Mouse (Mus musculus): ENCODE data around the gene Sugp1. TPM values are rescaled to one million over a fixed set of nuclear protein-coding genes. Genes with fewer than 3 reads are reported as not detected.

The Sugp1 gene
- polyA plus RNA-seq, 1 experiment from 2014 or later: 54.5 TPM

DNA sequence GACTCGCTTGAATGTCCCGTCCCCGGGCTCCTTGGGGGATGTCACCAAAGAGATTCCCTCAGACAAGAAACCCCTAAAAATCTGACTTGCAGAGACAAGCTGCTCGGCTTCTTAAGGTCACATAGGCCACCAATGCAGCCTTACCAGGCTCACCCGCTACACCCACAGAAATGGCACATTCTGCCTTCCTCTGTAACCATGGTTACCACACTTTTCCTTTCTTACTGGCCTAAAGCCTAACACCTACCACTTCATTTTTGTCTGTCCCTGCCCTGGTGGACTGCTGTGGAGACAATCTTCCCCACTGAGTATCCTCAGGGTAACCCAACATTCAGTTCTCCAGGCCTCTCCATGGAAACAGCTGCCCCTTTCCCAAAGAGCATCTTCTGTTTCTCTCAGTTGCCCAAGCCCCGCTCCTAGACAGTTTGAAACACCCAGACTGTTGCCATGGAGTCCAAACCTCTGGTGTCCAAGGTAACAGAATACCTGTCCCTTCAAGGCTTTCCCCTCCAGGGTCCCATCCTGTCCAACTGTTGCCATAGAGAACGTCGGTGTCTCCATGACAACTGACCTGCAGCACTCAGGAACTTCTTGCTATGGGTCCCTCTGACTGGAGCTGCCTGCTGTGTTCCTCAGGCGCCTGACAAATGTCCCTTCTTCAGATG is 46.8 kb downstream of the Sugp1 start:
- WGBS: 68% methylated on average over 9 of the region's 9 CpGs
- Histone ChIP-seq H3K36me3 (no peaks in the 10 kb centered on the region), H3K9me3 (no peaks in the 10 kb centered on the region), H3K4me3 (no peak overlapping the region), H3K27me3 (peaks cover 87% of the 10 kb centered on the region), H3K4me2 (replicated peaks) (no peak overlapping the region), H3K9ac (no peak overlapping the region), H3K4me1 (peaks cover 13% of the 10 kb centered on the region), H3K27ac (no peak overlapping the region)
- ATAC-seq (ENCODE audit: low FRiP score, low read depth): no peak

DNA sequence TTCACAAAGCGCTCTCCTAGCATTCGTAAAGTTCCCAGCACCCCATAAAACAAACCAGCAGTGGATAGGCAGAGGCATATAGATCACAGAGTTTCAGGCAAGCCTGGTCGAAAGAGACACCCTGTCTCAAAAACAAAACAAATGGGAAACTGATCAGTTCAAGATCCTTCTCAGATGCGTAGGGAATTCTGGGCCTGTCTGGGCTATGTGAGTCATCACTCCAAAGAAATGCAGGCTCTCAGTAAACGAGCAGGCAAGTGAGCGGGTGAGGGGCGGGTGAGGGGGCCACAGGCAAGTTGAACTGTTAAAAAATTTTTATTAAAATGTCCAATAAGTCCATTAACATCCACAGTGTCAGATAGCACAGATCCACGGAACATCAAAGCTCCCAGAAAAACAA is 50.2 kb downstream of the Sugp1 start:
- H3K9me3 ChIP-seq: peaks cover 6% of the 10 kb centered on the region
- WGBS: 43% methylated on average over 8 of the region's 8 CpGs
- no peak overlapping the region for H3K4me3 ChIP-seq
- ATAC-seq (ENCODE audit: low FRiP score, low read depth): no peak
- no peak overlapping the region for H3K4me2 ChIP-seq (replicated peaks)
- H3K9ac ChIP-seq: no peak overlapping the region
- no peak overlapping the region for H3K27ac ChIP-seq
- peaks cover 7% of the 10 kb centered on the region; the same call in 1 of the 2 replicates for H3K4me1 ChIP-seq
- H3K27me3 ChIP-seq: peaks cover 57% of the 10 kb centered on the region
- H3K36me3 ChIP-seq: no peaks in the 10 kb centered on the region

GRCm38 (mm10) chr8:70099276-70099675 is 56.7 kb downstream of the Sugp1 start:
- Histone ChIP-seq H3K9me3 (peaks cover 9% of the 10 kb centered on the region), H3K27me3 (0 out of 2 replicates have a peak, but pooled peaks cover 5% of the 10 kb centered on the region), H3K9ac (no peak overlapping the region), H3K36me3 (no peaks in the 10 kb centered on the region), H3K4me1 (no peaks in the 10 kb centered on the region), H3K4me3 (no peak overlapping the region), H3K4me2 (replicated peaks) (no peak overlapping the region), H3K27ac (no peak overlapping the region)
- ATAC-seq (ENCODE audit: low FRiP score, low read depth): no peak
- 73% methylated on average over 8 of the region's 8 CpGs for WGBS

DNA sequence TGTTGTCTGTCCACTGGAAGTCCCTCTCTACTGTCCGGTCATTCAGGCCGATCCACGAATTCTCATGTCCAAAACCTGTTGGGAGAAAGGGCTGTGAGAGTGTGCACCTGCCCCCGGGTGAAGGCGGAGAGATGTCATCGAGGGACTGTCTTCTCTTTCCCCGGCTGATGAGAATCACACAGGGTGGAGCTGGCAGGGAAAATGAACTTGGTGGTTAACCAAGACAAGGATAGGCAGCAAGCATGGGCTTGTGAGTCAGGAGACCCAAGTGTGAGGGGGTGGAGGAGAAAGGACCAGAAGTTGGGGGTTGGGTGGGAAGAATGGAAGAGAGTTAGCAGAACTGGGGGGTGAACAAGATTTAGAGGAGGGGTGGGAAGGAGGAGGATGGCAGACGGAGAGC is 57.6 kb downstream of the Sugp1 start:
- peaks cover 9% of the 10 kb centered on the region for H3K9me3 ChIP-seq
- H3K27ac ChIP-seq: no peak overlapping the region
- 0 out of 2 replicates have a peak, but pooled peaks cover 9% of the 10 kb centered on the region for H3K27me3 ChIP-seq
- 84% methylated on average over 8 of the region's 8 CpGs for WGBS
- ATAC-seq (ENCODE audit: low FRiP score, low read depth): no peak
- H3K4me1 ChIP-seq: no peaks in the 10 kb centered on the region
- H3K36me3 ChIP-seq: no peaks in the 10 kb centered on the region
- H3K4me3 ChIP-seq: no peak overlapping the region
- no peak overlapping the region for H3K9ac ChIP-seq
- no peak overlapping the region for H3K4me2 ChIP-seq (replicated peaks)

DNA sequence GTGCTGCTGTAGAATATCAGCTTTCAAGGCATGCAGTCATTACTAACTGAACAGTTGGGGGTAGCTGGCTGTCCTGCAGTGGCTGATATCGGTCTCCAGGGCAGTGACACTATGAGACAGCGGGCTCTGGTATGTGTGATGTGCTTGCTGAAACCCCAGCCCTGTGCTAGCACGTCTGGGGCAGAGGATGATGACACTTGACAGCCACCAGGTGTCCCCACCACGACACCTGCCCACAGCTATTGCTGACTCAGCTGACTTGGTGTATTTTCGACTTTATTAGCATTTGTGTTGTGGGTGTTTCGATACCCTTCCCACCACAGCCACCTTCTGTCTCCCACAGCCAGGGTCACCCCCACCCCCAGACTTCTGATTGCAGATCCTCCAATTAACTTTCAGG is 61.9 kb downstream of the Sugp1 start:
- no peak overlapping the region for H3K4me3 ChIP-seq
- no peaks in the 10 kb centered on the region for H3K9me3 ChIP-seq
- H3K36me3 ChIP-seq: no peaks in the 10 kb centered on the region
- WGBS: 14% methylated on average over 6 of the region's 6 CpGs
- no peak overlapping the region for H3K4me2 ChIP-seq (replicated peaks)
- peaks cover 35% of the 10 kb centered on the region for H3K27me3 ChIP-seq
- no peaks in the 10 kb centered on the region for H3K4me1 ChIP-seq
- H3K9ac ChIP-seq: no peak overlapping the region
- H3K27ac ChIP-seq: no peak overlapping the region
- ATAC-seq (ENCODE audit: low FRiP score, low read depth): no peak

DNA sequence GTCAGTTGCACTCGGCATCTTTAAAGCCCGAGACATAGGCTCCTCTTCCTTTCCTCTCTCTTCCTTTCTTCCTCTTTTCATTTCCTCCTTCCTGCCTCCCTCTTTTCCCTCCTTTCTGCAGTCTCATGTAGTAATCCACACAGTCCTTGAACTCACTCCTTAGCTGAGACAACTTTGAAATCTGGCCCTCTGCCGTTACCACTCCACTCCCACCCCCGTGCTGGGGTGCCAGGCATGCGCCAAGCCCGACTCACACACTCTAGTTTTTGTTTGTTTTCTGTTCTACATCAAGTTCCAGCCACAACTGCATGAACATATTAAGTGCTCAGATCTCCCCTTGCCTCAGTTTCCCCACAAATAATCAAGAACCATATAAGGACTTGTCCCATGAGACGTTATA is 62.3 kb downstream of the Sugp1 start:
- H3K4me2 ChIP-seq (replicated peaks): no peak overlapping the region
- no peak overlapping the region for H3K27ac ChIP-seq
- peaks cover 40% of the 10 kb centered on the region for H3K27me3 ChIP-seq
- no peaks in the 10 kb centered on the region for H3K36me3 ChIP-seq
- no peaks in the 10 kb centered on the region for H3K9me3 ChIP-seq
- WGBS: 77% methylated on average over 7 of the region's 7 CpGs
- H3K9ac ChIP-seq: no peak overlapping the region
- no peak for ATAC-seq (ENCODE audit: low FRiP score, low read depth)
- no peaks in the 10 kb centered on the region for H3K4me1 ChIP-seq
- H3K4me3 ChIP-seq: no peak overlapping the region

GRCm38 (mm10) chr8:70110451-70110850 is 67.8 kb downstream of the Sugp1 start:
- ATAC-seq (ENCODE audit: low FRiP score, low read depth): no peak
- Histone ChIP-seq H3K9ac (no peak overlapping the region), H3K4me2 (replicated peaks) (no peak overlapping the region), H3K27ac (no peak overlapping the region), H3K4me1 (peaks cover 11% of the 10 kb centered on the region; the same call in 1 of the 2 replicates), H3K9me3 (no peaks in the 10 kb centered on the region), H3K4me3 (no peak overlapping the region), H3K27me3 (peaks cover 90% of the 10 kb centered on the region), H3K36me3 (no peaks in the 10 kb centered on the region)
- WGBS: 87% methylated on average over 2 of the region's 2 CpGs

DNA sequence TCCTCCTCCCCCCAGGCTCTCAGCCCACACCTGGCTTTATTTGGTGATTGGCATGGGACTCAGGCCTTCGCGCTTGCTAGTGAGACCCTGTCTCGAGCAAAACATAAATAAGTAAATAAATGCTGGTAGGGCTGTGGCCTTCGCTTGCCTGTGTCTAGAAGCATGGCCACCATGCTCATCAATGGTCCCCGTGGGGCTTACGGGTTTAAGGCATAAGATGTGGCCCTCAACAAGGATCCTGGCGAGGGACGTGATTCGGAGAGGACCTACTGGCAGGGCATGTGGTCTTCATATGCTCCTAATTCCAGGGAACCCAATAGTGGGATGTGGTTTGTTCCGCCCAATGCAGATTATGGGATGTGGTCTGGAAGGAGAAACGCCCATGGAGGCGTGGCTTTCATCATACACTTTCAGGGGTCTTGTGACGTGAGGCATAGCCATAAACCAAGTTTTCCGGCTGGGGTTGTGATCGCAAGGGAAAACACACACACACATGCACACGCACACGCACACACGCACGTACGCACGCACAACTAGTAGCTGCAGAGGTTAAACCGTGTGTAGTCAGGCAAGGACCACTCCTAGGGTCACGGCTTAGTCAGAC is 68.7 kb downstream of the Sugp1 start:
- no peak for ATAC-seq (ENCODE audit: low FRiP score, low read depth)
- Histone ChIP-seq H3K4me1 (peaks cover 11% of the 10 kb centered on the region; the same call in 1 of the 2 replicates), H3K27ac (no peak overlapping the region), H3K4me2 (replicated peaks) (peak overlapping the region; percentile 32; the same call in 1 of the 2 replicates), H3K9ac (no peak overlapping the region), H3K9me3 (no peaks in the 10 kb centered on the region), H3K36me3 (no peaks in the 10 kb centered on the region), H3K4me3 (0 out of 2 replicates have a peak overlapping the region, but pooled peaks have one; percentile 3), H3K27me3 (peaks cover 98% of the 10 kb centered on the region)
- 43% methylated on average over 23 of the region's 23 CpGs for WGBS

- no peak overlapping the region for H3K4me3 ChIP-seq
- H3K4me2 ChIP-seq (replicated peaks): no peak overlapping the region
- H3K27ac ChIP-seq: no peak overlapping the region
- no peak for ATAC-seq (ENCODE audit: low FRiP score, low read depth)
- WGBS: 7% methylated on average over 43 of the region's 43 CpGs
- H3K36me3 ChIP-seq: no peaks in the 10 kb centered on the region
- no peaks in the 10 kb centered on the region for H3K9me3 ChIP-seq
- peaks cover 99% of the 10 kb centered on the region for H3K27me3 ChIP-seq
- H3K4me1 ChIP-seq: peaks cover 11% of the 10 kb centered on the region; the same call in 1 of the 2 replicates
- no peak overlapping the region for H3K9ac ChIP-seq
These were observed 69.9 kb downstream of the Sugp1 start for GRCm38 (mm10) chr8:70112401-70113016.

DNA sequence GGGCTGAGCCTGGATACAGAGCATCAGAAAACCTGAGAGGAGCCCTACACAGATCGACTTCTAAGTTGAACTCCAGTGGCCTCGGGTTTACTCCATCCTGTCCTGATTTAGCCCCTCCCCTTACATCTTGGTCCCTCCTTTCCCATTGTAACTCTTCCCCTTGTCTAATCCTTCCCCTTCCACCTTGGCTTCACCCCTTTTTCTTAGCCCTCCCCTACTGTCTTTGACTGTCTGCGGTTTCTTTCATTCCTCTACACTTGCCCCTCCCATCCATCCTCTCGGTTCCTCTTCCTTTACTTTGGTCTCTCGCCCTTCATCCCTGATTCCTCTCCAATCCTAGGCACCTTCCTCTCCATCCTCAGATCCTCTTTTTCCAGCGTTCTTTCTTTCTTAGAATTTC is 71.9 kb downstream of the Sugp1 start:
- H3K4me1 ChIP-seq: peaks cover 11% of the 10 kb centered on the region; the same call in 1 of the 2 replicates
- no peaks in the 10 kb centered on the region for H3K9me3 ChIP-seq
- H3K9ac ChIP-seq: no peak overlapping the region
- no peak overlapping the region for H3K4me2 ChIP-seq (replicated peaks)
- ATAC-seq (ENCODE audit: low FRiP score, low read depth): no peak
- 21% methylated on average over 6 of the region's 6 CpGs for WGBS
- no peak overlapping the region for H3K27ac ChIP-seq
- no peaks in the 10 kb centered on the region for H3K36me3 ChIP-seq
- H3K4me3 ChIP-seq: no peak overlapping the region
- H3K27me3 ChIP-seq: peaks cover 100% of the 10 kb centered on the region

GRCm38 (mm10) chr8:70114892-70115291 is 72.3 kb downstream of the Sugp1 start:
- WGBS: 68% methylated on average over 13 of the region's 13 CpGs
- Histone ChIP-seq H3K27me3 (peaks cover 100% of the 10 kb centered on the region), H3K4me3 (no peak overlapping the region), H3K9ac (no peak overlapping the region), H3K4me1 (peaks cover 11% of the 10 kb centered on the region; the same call in 1 of the 2 replicates), H3K36me3 (no peaks in the 10 kb centered on the region), H3K9me3 (no peaks in the 10 kb centered on the region), H3K4me2 (replicated peaks) (no peak overlapping the region), H3K27ac (no peak overlapping the region)
- no peak for ATAC-seq (ENCODE audit: low FRiP score, low read depth)

GRCm38 (mm10) chr8:70117611-70118010 is 75.0 kb downstream of the Sugp1 start:
- no peak overlapping the region for H3K4me3 ChIP-seq
- 5% methylated on average over 9 of the region's 9 CpGs for WGBS
- no peak for ATAC-seq (ENCODE audit: low FRiP score, low read depth)
- no peaks in the 10 kb centered on the region for H3K36me3 ChIP-seq
- H3K9ac ChIP-seq: no peak overlapping the region
- H3K4me1 ChIP-seq: peaks cover 7% of the 10 kb centered on the region; the same call in 1 of the 2 replicates
- no peak overlapping the region for H3K4me2 ChIP-seq (replicated peaks)
- H3K27ac ChIP-seq: no peak overlapping the region
- no peaks in the 10 kb centered on the region for H3K9me3 ChIP-seq
- peaks cover 98% of the 10 kb centered on the region for H3K27me3 ChIP-seq

All from limb, embryonic 13.5 days (tissue).